Mouse (Mus musculus) monocyte, adult 5-6 weeks (primary cell): ENCODE measurements around the gene Fbxw25. TPM values are rescaled to one million over a fixed set of nuclear protein-coding genes. Genes with fewer than 3 reads are reported as not detected.
"Not testable (repeated sequence)": the region's sequence is repeated elsewhere in the genome, so short reads cannot be mapped to it uniquely, and the experiment has no call there.

Experiments used
- ATAC-seq: fragments of 153-309, 156-312 bp; replicated peaks from 2 replicates; pipeline ENCODE4 v1.8.0; 2017; ENCODE audit warnings: mild to moderate bottlenecking; ENCODE audit not compliant: low TSS enrichment, insufficient number of reproducible peaks, severe bottlenecking, poor library complexity, low FRiP score
- total RNA-seq: library from RNA; stranded (forward); fragments of 200-1000, 200-491, 200-594 nt; gene quantifications from 3 replicates; pipeline ENCODE4 v1.2.3, GENCODE M21; 2017

The Fbxw25 gene
- not detected in 3 replicates for total RNA-seq

GRCm38 (mm10) chr9:109664552-109664951, at the start of gene Fbxw25:
TSS of gene Fbxw25 (minus strand) at chr9:109664652.
- not testable (repeated sequence) for ATAC-seq

- ATAC-seq, result not testable (repeated sequence)
Measured at GRCm38 (mm10) chr9:109702600-109702999, 38.1 kb upstream of the Fbxw25 start, which contains the start of gene Fbxw18. TSS of gene Fbxw18 (minus strand) at chr9:109702700.

GRCm38 (mm10) chr9:109685299-109685698, 20.8 kb upstream of the Fbxw25 start:
- no peak for ATAC-seq

- ATAC-seq, result not testable (repeated sequence)
Measured at GRCm38 (mm10) chr9:109625957-109626356, 38.5 kb downstream of the Fbxw25 start, which contains the start of gene Fbxw24. TSS of gene Fbxw24 (minus strand) at chr9:109626057.

- not testable (repeated sequence) for ATAC-seq
Measured at GRCm38 (mm10) chr9:109606837-109607236, 57.6 kb downstream of the Fbxw25 start.

- ATAC-seq, result not testable (repeated sequence)
Measured at GRCm38 (mm10) chr9:109602128-109602527, 62.3 kb downstream of the Fbxw25 start.

GRCm38 (mm10) chr9:109597226-109597625, 67.2 kb downstream of the Fbxw25 start:
- no peak for ATAC-seq

Other genes starting within 250 kb of the Fbxw25 start
- gene Fbxw16, start 215.5 kb downstream of the Fbxw25 start, total RNA-seq, result not detected in 3 replicates
- gene Fbxw19, start 168.8 kb downstream of the Fbxw25 start, total RNA-seq, result not detected in 3 replicates
- gene Fbxw15, start 96.4 kb downstream of the Fbxw25 start, total RNA-seq, result not detected in 3 replicates
- gene Fbxw24, start 38.6 kb downstream of the Fbxw25 start, total RNA-seq, result not detected in 3 replicates
- gene Fbxw18, start 38.0 kb upstream of the Fbxw25 start, total RNA-seq, result not detected in 3 replicates
- gene Fbxw26, start 81.4 kb upstream of the Fbxw25 start, total RNA-seq, result not detected in 3 replicates
- gene Fbxw27, start 126.0 kb upstream of the Fbxw25 start, total RNA-seq, result not detected in 3 replicates
- not detected in 3 replicates for gene Spink8, start 147.6 kb upstream of the Fbxw25 start, total RNA-seq
- 1.7 to 2.1 TPM in 2 of 3 replicates, not detected in the other for gene Nme6, start 168.1 kb upstream of the Fbxw25 start, total RNA-seq
- not detected in 3 replicates for gene Camp, start 185.0 kb upstream of the Fbxw25 start, total RNA-seq
- gene Cdc25a, start 210.9 kb upstream of the Fbxw25 start, total RNA-seq, result 4.2 to 9.1 TPM (median 8.0 TPM) in 3 replicates